Mouse (Mus musculus) lung, postnatal 10 days (tissue): ENCODE results near the gene Pigk.
"Not testable (repeated sequence)": the region's sequence is repeated elsewhere in the genome, so short reads cannot be mapped to it uniquely, and the experiment has no call there.

Experiments used
- DNase-seq: peaks from one replicate; pipeline ENCODE4 v3.0.0; 2021

Gene Pigk

GRCm38 (mm10) chr3:152713991-152714902 lies at the start of gene Pigk:
Gene Pigk, plus strand, starts transcription at chr3:152714100.
- DNase-seq: peak; percentile 97

- DNase-seq: no peak
Measured at GRCm38 (mm10) chr3:152666991-152667355, 46.9 kb upstream of the Pigk start.

- DNase-seq: peak; percentile 38
Measured at GRCm38 (mm10) chr3:152667356-152668211, 46.3 kb upstream of the Pigk start.

GRCm38 (mm10) chr3:152668239-152668638 lies 45.7 kb upstream of the Pigk start, which contains the start of gene Ak5:
Gene Ak5, minus strand, starts transcription at chr3:152668360.
- DNase-seq: no peak

- DNase-seq: no peak
Measured at GRCm38 (mm10) chr3:152668793-152669192, 45.1 kb upstream of the Pigk start.

GRCm38 (mm10) chr3:152669783-152670182 lies 44.1 kb upstream of the Pigk start:
- DNase-seq: no peak

- DNase-seq: no peak
Measured at GRCm38 (mm10) chr3:152674663-152675062, 39.2 kb upstream of the Pigk start.

GRCm38 (mm10) chr3:152688532-152688931 lies 25.4 kb upstream of the Pigk start:
- no peak for DNase-seq

GRCm38 (mm10) chr3:152689105-152689504 lies 24.8 kb upstream of the Pigk start:
- no peak for DNase-seq

- DNase-seq: no peak
Measured at GRCm38 (mm10) chr3:152694950-152695349, 18.9 kb upstream of the Pigk start.

GRCm38 (mm10) chr3:152698017-152698416 lies 15.9 kb upstream of the Pigk start:
- DNase-seq: no peak

GRCm38 (mm10) chr3:152699261-152699660 lies 14.6 kb upstream of the Pigk start:
- DNase-seq: no peak

- not testable (repeated sequence) for DNase-seq
Measured at GRCm38 (mm10) chr3:152701536-152701935, 12.4 kb upstream of the Pigk start.

- no peak for DNase-seq
Measured at GRCm38 (mm10) chr3:152702274-152702843, 11.5 kb upstream of the Pigk start.

GRCm38 (mm10) chr3:152705826-152706225 lies 8.1 kb upstream of the Pigk start:
- no peak for DNase-seq

GRCm38 (mm10) chr3:152706901-152707300 lies 7.0 kb upstream of the Pigk start:
- DNase-seq: no peak

GRCm38 (mm10) chr3:152707321-152707823 lies 6.5 kb upstream of the Pigk start:
- DNase-seq: no peak

GRCm38 (mm10) chr3:152709936-152710335 lies 4.0 kb upstream of the Pigk start:
- no peak for DNase-seq

GRCm38 (mm10) chr3:152712957-152713356 lies 943 bp upstream of the Pigk start:
- no peak for DNase-seq

GRCm38 (mm10) chr3:152721301-152721700 lies 7.4 kb downstream of the Pigk start:
- no peak for DNase-seq

- DNase-seq: peak; percentile 6
Measured at GRCm38 (mm10) chr3:152722836-152723235, 8.9 kb downstream of the Pigk start.

- DNase-seq: no peak
Measured at GRCm38 (mm10) chr3:152724446-152724845, 10.5 kb downstream of the Pigk start.

GRCm38 (mm10) chr3:152728238-152728637 lies 14.3 kb downstream of the Pigk start:
- no peak for DNase-seq
